Mouse (Mus musculus): Measurements from ENCODE around the gene Gpr3. TPM values are rescaled to one million over a fixed set of nuclear protein-coding genes. Genes with fewer than 3 reads are reported as not detected.

Gene Gpr3
- polyA plus RNA-seq (2015; fragmentation: Nextera tagmentation; extraction: Ambion mirVana), result 0.11 and 0.19 TPM in 2 replicates

GRCm38 (mm10) chr4:133211751-133212561, at the start of gene Gpr3, which contains the start of gene Cd164l2:
Gene Gpr3 (minus strand): TSS chr4:133212536.
Gene Cd164l2 (plus strand): TSS chr4:133212131.
- ATAC-seq (ENCODE audit: low FRiP score, low TSS enrichment), result peak; percentile 30; the same call in 1 of the 2 replicates
- TF ChIP-seq EP300 (optimal IDR thresholded peaks at IDR 0.05) (no peak), CTCF (IDR thresholded peaks at IDR 0.05; ENCODE audit: low read depth) (no peak)

DNA sequence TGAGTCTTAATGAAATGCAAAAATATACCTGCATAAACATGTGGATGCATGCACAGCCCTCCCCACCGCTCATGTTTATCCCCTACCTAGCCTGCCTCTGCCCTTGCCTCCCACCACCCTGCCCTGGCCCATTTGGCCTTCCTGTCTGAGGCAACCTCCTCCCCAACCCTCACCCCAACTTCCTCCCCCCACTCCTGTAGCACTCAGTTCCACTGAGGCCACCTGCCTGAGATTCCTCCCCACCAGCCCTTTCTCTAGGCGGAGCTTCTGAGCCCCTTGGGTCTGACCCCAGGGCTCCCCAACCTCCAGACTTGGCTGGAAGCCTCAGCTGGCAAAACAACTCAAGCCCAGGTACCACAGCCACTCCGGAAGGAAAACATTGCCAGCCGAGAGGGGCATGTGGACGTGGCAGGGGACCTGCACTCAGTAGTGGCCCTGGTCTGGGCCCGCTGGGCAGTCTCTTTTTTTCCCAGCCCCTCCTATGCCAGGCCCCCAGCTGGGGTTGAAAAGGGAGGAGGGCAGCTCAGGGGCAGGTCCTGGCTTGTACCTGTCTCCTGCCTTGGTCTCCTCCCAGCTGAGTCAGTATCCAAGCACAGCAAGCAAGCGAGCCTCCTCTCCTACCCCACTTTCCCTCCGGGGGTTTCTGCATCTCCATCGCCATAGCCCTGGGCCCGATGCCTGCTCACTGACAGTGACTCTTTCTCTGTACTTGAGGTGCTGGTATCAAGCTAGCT, 49.5 kb upstream of the Gpr3 start:
- ATAC-seq (ENCODE audit: low FRiP score, low TSS enrichment), result no peak
- Histone ChIP-seq H3K4me2 (replicated peaks; ENCODE audit: low read depth) (peak overlapping the region; percentile 51), H3K9me3 (ENCODE audit: control insufficient read depth, low read length) (no peaks in the 10 kb centered on the region), H3K27ac (replicated peaks) (peak overlapping the region; percentile 82), H3K4me3 (ENCODE audit: low read depth, low read length) (peak overlapping the region; percentile 34), H3K27me3 (ENCODE audit: control insufficient read depth, insufficient read depth, low read length) (no peaks in the 10 kb centered on the region), H3K9ac (ENCODE audit: low read length) (peak overlapping the region; percentile 47; the same call in 1 of the 2 replicates), H3K4me1 (replicated peaks; ENCODE audit: control insufficient read depth, insufficient read depth) (no peaks in the 10 kb centered on the region), H3K36me3 (ENCODE audit: control insufficient read depth, insufficient read depth, low read length) (peaks cover 5% of the 10 kb centered on the region)
- DNase-seq (ENCODE audit: low spot score), result no peak
- no peak for TF ChIP-seq CTCF (IDR thresholded peaks at IDR 0.05; ENCODE audit: low read depth)
- no peak for TF ChIP-seq EP300 (optimal IDR thresholded peaks at IDR 0.05)
- WGBS, result 40% methylated on average over 10 of the region's 10 CpGs

More at GRCm38 (mm10) chr4:133211751-133212561, at the start of gene Gpr3, which contains the start of gene Cd164l2:
- H3K9ac ChIP-seq (ENCODE audit: low read length), result peak within 1 kb of the TSS; percentile 51
- peaks cover 2% of the 10 kb centered on the region; the same call in 1 of the 2 replicates for H3K27me3 ChIP-seq (ENCODE audit: control insufficient read depth, insufficient read depth, low read length)
- H3K9me3 ChIP-seq (ENCODE audit: control insufficient read depth, low read length), result no peaks in the 10 kb centered on the region
- DNase-seq (ENCODE audit: low spot score), result no peak
- H3K36me3 ChIP-seq (ENCODE audit: control insufficient read depth, insufficient read depth, low read length), result no peaks in the 10 kb centered on the region
- H3K27ac ChIP-seq (replicated peaks), result no peak within 1 kb of the TSS
- H3K4me1 ChIP-seq (replicated peaks; ENCODE audit: control insufficient read depth, insufficient read depth), result 0 out of 2 replicates have a peak, but pooled peaks cover 3% of the 10 kb centered on the region
- WGBS, result 3% methylated on average over 52 of the region's 52 CpGs
- H3K4me2 ChIP-seq (replicated peaks; ENCODE audit: low read depth), result peak within 1 kb of the TSS; percentile 98
- peak within 1 kb of the TSS; percentile 54 for H3K4me3 ChIP-seq (ENCODE audit: low read depth, low read length)

- no peaks in the 10 kb centered on the region for H3K27me3 ChIP-seq (ENCODE audit: control insufficient read depth, insufficient read depth, low read length)
- H3K9ac ChIP-seq (ENCODE audit: low read length), result peak overlapping the region; percentile 4; the same call in 1 of the 2 replicates
- no peaks in the 10 kb centered on the region for H3K9me3 ChIP-seq (ENCODE audit: control insufficient read depth, low read length)
- H3K27ac ChIP-seq (replicated peaks), result peak overlapping the region; percentile 56
- 48% methylated on average over 12 of the region's 12 CpGs for WGBS
- peak; percentile 78 for ATAC-seq (ENCODE audit: low FRiP score, low TSS enrichment)
- TF ChIP-seq CTCF (IDR thresholded peaks at IDR 0.05; ENCODE audit: low read depth) (no peak), EP300 (optimal IDR thresholded peaks at IDR 0.05) (peak; percentile 75)
- peak overlapping the region; percentile 34; the same call in 1 of the 2 replicates for H3K4me2 ChIP-seq (replicated peaks; ENCODE audit: low read depth)
- H3K36me3 ChIP-seq (ENCODE audit: control insufficient read depth, insufficient read depth, low read length), result no peaks in the 10 kb centered on the region; the same call in 1 of the 2 replicates
- peak; percentile 66 for DNase-seq (ENCODE audit: low spot score)
- no peak overlapping the region for H3K4me3 ChIP-seq (ENCODE audit: low read depth, low read length)
- H3K4me1 ChIP-seq (replicated peaks; ENCODE audit: control insufficient read depth, insufficient read depth), result no peaks in the 10 kb centered on the region
Measured at GRCm38 (mm10) chr4:133257798-133258408, 45.6 kb upstream of the Gpr3 start.

DNA sequence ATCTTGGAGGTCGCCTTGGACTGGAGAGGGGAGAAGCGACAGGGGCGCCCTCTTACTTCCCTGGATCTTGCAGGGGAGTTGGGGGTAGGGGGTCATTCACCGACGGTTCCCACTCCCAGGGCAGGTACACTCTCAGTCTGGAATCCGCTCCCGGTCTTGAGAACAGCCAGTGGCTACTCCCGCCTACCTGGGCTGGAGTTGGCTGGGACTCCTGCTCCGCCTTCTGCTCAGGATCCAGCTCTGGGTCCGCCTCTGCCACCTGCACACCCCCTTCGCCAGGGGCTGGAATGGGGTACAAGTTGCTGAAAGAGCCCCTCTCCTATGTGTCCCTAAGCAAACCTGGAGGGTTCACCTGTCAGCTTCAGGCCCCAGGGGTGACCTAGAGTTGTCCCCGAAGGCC, 44.9 kb upstream of the Gpr3 start:
- Histone ChIP-seq H3K9me3 (ENCODE audit: control insufficient read depth, low read length) (no peaks in the 10 kb centered on the region), H3K4me2 (replicated peaks; ENCODE audit: low read depth) (peak overlapping the region; percentile 34; the same call in 1 of the 2 replicates), H3K4me1 (replicated peaks; ENCODE audit: control insufficient read depth, insufficient read depth) (no peaks in the 10 kb centered on the region), H3K4me3 (ENCODE audit: low read depth, low read length) (no peak overlapping the region), H3K27ac (replicated peaks) (peak overlapping the region; percentile 56), H3K9ac (ENCODE audit: low read length) (peak overlapping the region; percentile 4; the same call in 1 of the 2 replicates), H3K27me3 (ENCODE audit: control insufficient read depth, insufficient read depth, low read length) (no peaks in the 10 kb centered on the region), H3K36me3 (ENCODE audit: control insufficient read depth, insufficient read depth, low read length) (no peaks in the 10 kb centered on the region; the same call in 1 of the 2 replicates)
- 31% methylated on average over 11 of the region's 12 CpGs for WGBS
- peak; percentile 62 for ATAC-seq (ENCODE audit: low FRiP score, low TSS enrichment)
- DNase-seq (ENCODE audit: low spot score), result peak; percentile 82
- TF ChIP-seq CTCF (IDR thresholded peaks at IDR 0.05; ENCODE audit: low read depth) (no peak), EP300 (optimal IDR thresholded peaks at IDR 0.05) (no peak)

GRCm38 (mm10) chr4:133256820-133257219, 44.5 kb upstream of the Gpr3 start:
- 0 out of 2 replicates have a peak overlapping the region, but pooled peaks have one; percentile 29 for H3K4me2 ChIP-seq (replicated peaks; ENCODE audit: low read depth)
- TF ChIP-seq CTCF (IDR thresholded peaks at IDR 0.05; ENCODE audit: low read depth), result no peak
- TF ChIP-seq EP300 (optimal IDR thresholded peaks at IDR 0.05), result no peak
- no peaks in the 10 kb centered on the region for H3K27me3 ChIP-seq (ENCODE audit: control insufficient read depth, insufficient read depth, low read length)
- ATAC-seq (ENCODE audit: low FRiP score, low TSS enrichment) (peak; percentile 27; the same call in 1 of the 2 replicates), DNase-seq (ENCODE audit: low spot score) (peak; percentile 51)
- H3K4me1 ChIP-seq (replicated peaks; ENCODE audit: control insufficient read depth, insufficient read depth), result no peaks in the 10 kb centered on the region
- H3K4me3 ChIP-seq (ENCODE audit: low read depth, low read length), result no peak overlapping the region
- no peak overlapping the region; the same call in 1 of the 2 replicates for H3K27ac ChIP-seq (replicated peaks)
- no peaks in the 10 kb centered on the region for H3K9me3 ChIP-seq (ENCODE audit: control insufficient read depth, low read length)
- no peaks in the 10 kb centered on the region; the same call in 1 of the 2 replicates for H3K36me3 ChIP-seq (ENCODE audit: control insufficient read depth, insufficient read depth, low read length)
- WGBS, result 20% methylated on average over 24 of the region's 24 CpGs
- H3K9ac ChIP-seq (ENCODE audit: low read length), result no peak overlapping the region

Measured in stomach, postnatal 0 days (tissue).